Mouse (Mus musculus) adrenal gland, postnatal 10 days (tissue): ENCODE measurements at regions not wholly inside any gene's neighbourhood (a gene's known extent, or its start where the extent isn't known, plus 50 kb on each side); places are given as distances from the start of the nearest gene placed in this dataset.
A peak's percentile ranks its signal among the peaks of the same experiment; 100 is the strongest.
"Not testable (repeated sequence)": the region's sequence is repeated elsewhere in the genome, so short reads cannot be mapped to it uniquely, and the experiment has no call there.

ENCODE experiments used
- DNase-seq: peaks from one replicate; pipeline ENCODE4 v3.0.0; 2021; ENCODE audit warnings: mixed read lengths

- not testable (repeated sequence) for DNase-seq
Observed at GRCm38 (mm10) chr10:103507051-103507450, 139.5 kb downstream of the Slc6a15 start.

GRCm38 (mm10) chr10:103544502-103544901 lies 176.9 kb downstream of the Slc6a15 start:
- no peak for DNase-seq

GRCm38 (mm10) chr10:103549510-103549909 lies 181.9 kb downstream of the Slc6a15 start:
- DNase-seq, result no peak

- DNase-seq, result no peak
Observed at GRCm38 (mm10) chr10:103585097-103585496, 217.5 kb downstream of the Slc6a15 start.

GRCm38 (mm10) chr10:103585504-103585903 lies 217.9 kb downstream of the Slc6a15 start:
- no peak for DNase-seq

- DNase-seq, result no peak
Observed at GRCm38 (mm10) chr10:103591985-103592384, 224.4 kb downstream of the Slc6a15 start.

- no peak for DNase-seq
Observed at GRCm38 (mm10) chr10:103641162-103641561, 273.6 kb downstream of the Slc6a15 start.

- no peak for DNase-seq
Observed at GRCm38 (mm10) chr10:103649848-103650247, 282.3 kb downstream of the Slc6a15 start.

GRCm38 (mm10) chr10:103673081-103673480 lies 305.5 kb downstream of the Slc6a15 start:
- no peak for DNase-seq

- no peak for DNase-seq
Observed at GRCm38 (mm10) chr10:103673765-103674164, 306.2 kb downstream of the Slc6a15 start.

- DNase-seq, result peak; percentile 49
Observed at GRCm38 (mm10) chr10:103692682-103693081, 325.1 kb downstream of the Slc6a15 start.

GRCm38 (mm10) chr10:103715080-103715725 lies 347.6 kb downstream of the Slc6a15 start:
- DNase-seq, result no peak

GRCm38 (mm10) chr10:103718998-103719662 lies 351.5 kb downstream of the Slc6a15 start:
- no peak for DNase-seq

GRCm38 (mm10) chr10:103726680-103727079 lies 359.1 kb downstream of the Slc6a15 start:
- no peak for DNase-seq

- no peak for DNase-seq
Observed at GRCm38 (mm10) chr10:103731522-103731921, 363.9 kb downstream of the Slc6a15 start.

GRCm38 (mm10) chr10:103731981-103732380 lies 364.4 kb downstream of the Slc6a15 start:
- no peak for DNase-seq

GRCm38 (mm10) chr10:103780127-103780526 lies 362.7 kb upstream of the Gm21293 start:
- DNase-seq, result no peak

GRCm38 (mm10) chr10:103784920-103785319 lies 357.9 kb upstream of the Gm21293 start:
- DNase-seq, result no peak

- DNase-seq, result no peak
Observed at GRCm38 (mm10) chr10:103829079-103829478, 313.7 kb upstream of the Gm21293 start.

GRCm38 (mm10) chr10:103832063-103832462 lies 310.7 kb upstream of the Gm21293 start:
- no peak for DNase-seq

GRCm38 (mm10) chr10:103855211-103855610 lies 287.6 kb upstream of the Gm21293 start:
- peak; percentile 72 for DNase-seq

GRCm38 (mm10) chr10:103860890-103861289 lies 281.9 kb upstream of the Gm21293 start:
- no peak for DNase-seq

- DNase-seq, result no peak
Observed at GRCm38 (mm10) chr10:103862120-103862519, 280.7 kb upstream of the Gm21293 start.

- DNase-seq, result no peak
Observed at GRCm38 (mm10) chr10:103863909-103864308, 278.9 kb upstream of the Gm21293 start.
